Comparison of ENCODE assay signal across 8 mouse cellular contexts in genomic region chr6:70709338-70710055, GRCm38 (mm10).
DNase-seq lines count a peak whose midpoint lies in the region; ATAC-seq and TF ChIP-seq lines count a peak whose summit lies in the region.

No protein-coding gene starts in this region.

- H3K9me3 ChIP-seq in forebrain, embryonic 14.5 days (replicated peaks; ENCODE audit: control insufficient read depth, low read length) = no peaks in the 10 kb centered on the region
- H3K9me3 ChIP-seq in hindbrain, postnatal 0 days (ENCODE audit: low read length) = no peaks in the 10 kb centered on the region
- no peaks in the 10 kb centered on the region for H3K9me3 ChIP-seq in limb, embryonic 12.5 days
- no peaks in the 10 kb centered on the region for H3K9me3 ChIP-seq in midbrain, embryonic 14.5 days (ENCODE audit: control insufficient read depth, low read length)
- no peaks in the 10 kb centered on the region for H3K9me3 ChIP-seq in stomach, embryonic 16.5 days (replicated peaks; ENCODE audit: control insufficient read depth, low read length)

- peak; percentile 58 for ATAC-seq in forebrain, embryonic 14.5 days
- peak; percentile 84 for ATAC-seq in hindbrain, postnatal 0 days
- ATAC-seq in limb, embryonic 12.5 days (ENCODE audit: insufficient number of reproducible peaks, insufficient read depth, low FRiP score, low TSS enrichment, low read depth) = peak; percentile 68; the same call in 1 of the 2 replicates
- peak; percentile 59; the same call in 1 of the 2 replicates for ATAC-seq in midbrain, embryonic 14.5 days (ENCODE audit: low FRiP score, low TSS enrichment)
- peak; percentile 74 for ATAC-seq in stomach, embryonic 16.5 days (ENCODE audit: insufficient read depth, low FRiP score)

- H3K4me2 ChIP-seq in forebrain, embryonic 14.5 days (ENCODE audit: low read length) = no peak overlapping the region
- H3K4me2 ChIP-seq in hindbrain, postnatal 0 days (ENCODE audit: low read depth, low read length) = peak overlapping the region; percentile 16; the same call in 1 of the 2 replicates
- H3K4me2 ChIP-seq in limb, embryonic 12.5 days = no peak overlapping the region
- H3K4me2 ChIP-seq in midbrain, embryonic 14.5 days (ENCODE audit: low read length) = 0 out of 2 replicates have a peak overlapping the region, but pooled peaks have one; percentile 17
- H3K4me2 ChIP-seq in stomach, embryonic 16.5 days (ENCODE audit: low read depth, low read length) = 0 out of 2 replicates have a peak overlapping the region, but pooled peaks have one; percentile 8

- no peaks in the 10 kb centered on the region for H3K36me3 ChIP-seq in forebrain, embryonic 14.5 days (ENCODE audit: control insufficient read depth, insufficient read depth, low read length)
- H3K36me3 ChIP-seq in hindbrain, postnatal 0 days (ENCODE audit: insufficient read depth, low read length) = no peaks in the 10 kb centered on the region
- no peaks in the 10 kb centered on the region for H3K36me3 ChIP-seq in limb, embryonic 12.5 days
- no peaks in the 10 kb centered on the region for H3K36me3 ChIP-seq in midbrain, embryonic 14.5 days (ENCODE audit: control insufficient read depth, insufficient read depth, low read length)
- H3K36me3 ChIP-seq in stomach, embryonic 16.5 days (ENCODE audit: control insufficient read depth, insufficient read depth, low read length) = no peaks in the 10 kb centered on the region

- peak; percentile 78 for TF ChIP-seq CTCF in hindbrain, postnatal 0 days (IDR thresholded peaks at IDR 0.05; ENCODE audit: low read depth)

- WGBS in forebrain, embryonic 14.5 days = 19% methylated on average over 7 of the region's 7 CpGs
- 10% methylated on average over 7 of the region's 7 CpGs for WGBS in hindbrain, postnatal 0 days
- WGBS in limb, embryonic 12.5 days = 43% methylated on average over 7 of the region's 7 CpGs
- WGBS in midbrain, embryonic 14.5 days = 9% methylated on average over 7 of the region's 7 CpGs
- WGBS in stomach, embryonic 16.5 days = 17% methylated on average over 7 of the region's 7 CpGs

- H3K4me3 ChIP-seq in forebrain, embryonic 14.5 days (ENCODE audit: low read depth, low read length) = no peak overlapping the region
- H3K4me3 ChIP-seq in hindbrain, postnatal 0 days (ENCODE audit: low read length) = no peak overlapping the region
- no peak overlapping the region for H3K4me3 ChIP-seq in limb, embryonic 12.5 days (replicated peaks)
- no peak overlapping the region for H3K4me3 ChIP-seq in midbrain, embryonic 14.5 days (replicated peaks; ENCODE audit: low read depth, low read length)
- no peak overlapping the region for H3K4me3 ChIP-seq in stomach, embryonic 16.5 days (replicated peaks; ENCODE audit: low read length)

- H3K9ac ChIP-seq in forebrain, embryonic 14.5 days (ENCODE audit: low read length) = no peak overlapping the region
- no peak overlapping the region for H3K9ac ChIP-seq in hindbrain, postnatal 0 days (replicated peaks; ENCODE audit: low read length)
- H3K9ac ChIP-seq in limb, embryonic 12.5 days (replicated peaks) = no peak overlapping the region
- H3K9ac ChIP-seq in midbrain, embryonic 14.5 days (replicated peaks; ENCODE audit: low read length) = no peak overlapping the region
- no peak overlapping the region for H3K9ac ChIP-seq in stomach, embryonic 16.5 days (ENCODE audit: low read length)

- peak; percentile 52 for DNase-seq in right cerebral cortex, adult 18-20 months
- no peak for DNase-seq in right cerebral cortex, postnatal 25 days
- DNase-seq in c-Kit-positive CD71-positive TER-119-positive erythroid progenitor cells, embryonic 14.5 days (ENCODE audit: low spot score) = peak; percentile 85
- peak; percentile 51 for DNase-seq in forebrain, embryonic 14.5 days (ENCODE audit: low spot score)
- peak; percentile 74 for DNase-seq in hindbrain, postnatal 0 days (ENCODE audit: low spot score)
- DNase-seq in midbrain, embryonic 14.5 days = peak; percentile 75

- H3K27ac ChIP-seq in forebrain, embryonic 14.5 days (ENCODE audit: low read depth, low read length) = no peak overlapping the region
- no peak overlapping the region for H3K27ac ChIP-seq in hindbrain, postnatal 0 days
- no peak overlapping the region for H3K27ac ChIP-seq in limb, embryonic 12.5 days
- no peak overlapping the region for H3K27ac ChIP-seq in midbrain, embryonic 14.5 days (replicated peaks; ENCODE audit: low read depth, low read length)
- no peak overlapping the region for H3K27ac ChIP-seq in stomach, embryonic 16.5 days (ENCODE audit: low read length)

- no peaks in the 10 kb centered on the region for H3K27me3 ChIP-seq in forebrain, embryonic 14.5 days (replicated peaks; ENCODE audit: control insufficient read depth, insufficient read depth, low read length)
- no peaks in the 10 kb centered on the region for H3K27me3 ChIP-seq in hindbrain, postnatal 0 days (ENCODE audit: insufficient read depth, low read length)
- no peaks in the 10 kb centered on the region for H3K27me3 ChIP-seq in limb, embryonic 12.5 days
- H3K27me3 ChIP-seq in midbrain, embryonic 14.5 days (ENCODE audit: control insufficient read depth, insufficient read depth, low read length) = no peaks in the 10 kb centered on the region
- no peaks in the 10 kb centered on the region for H3K27me3 ChIP-seq in stomach, embryonic 16.5 days (ENCODE audit: control insufficient read depth, insufficient read depth, low read length)

- H3K4me1 ChIP-seq in forebrain, embryonic 14.5 days (ENCODE audit: control insufficient read depth, insufficient read depth, low read length) = no peaks in the 10 kb centered on the region
- H3K4me1 ChIP-seq in hindbrain, postnatal 0 days (ENCODE audit: insufficient read depth, low read length) = no peaks in the 10 kb centered on the region
- no peaks in the 10 kb centered on the region for H3K4me1 ChIP-seq in limb, embryonic 12.5 days (replicated peaks)
- H3K4me1 ChIP-seq in midbrain, embryonic 14.5 days (ENCODE audit: control insufficient read depth, insufficient read depth, low read length) = no peaks in the 10 kb centered on the region
- peaks cover 4% of the 10 kb centered on the region; the same call in 1 of the 2 replicates for H3K4me1 ChIP-seq in stomach, embryonic 16.5 days (ENCODE audit: control insufficient read depth, insufficient read depth, low read length)

Comparison
In these comparisons a context has a peak if more than half of its experiments do, and no peak if none do; other contexts are left out.
1. H3K4me2 ChIP-seq: peak in hindbrain, postnatal 0 days (single experiment), midbrain, embryonic 14.5 days (single experiment) and stomach, embryonic 16.5 days (single experiment); none in forebrain, embryonic 14.5 days (single experiment) and limb, embryonic 12.5 days (single experiment).
2. Peak in every context shown above with its lines, with median percentiles within 50 percentile points of each other: ATAC-seq.